Mouse (Mus musculus) CH12F3 (cell line): ENCODE results near the gene Ikbke.

Source experiments
- in situ Hi-C: fragments of 300-500 bp; cut with MboI; formaldehyde crosslinking; loops from 2 replicates; pipeline ENCODE4 v1.14.3; 2020; ENCODE audit warnings: low sequenced_read_pairs

The Ikbke gene

GRCm38 (mm10) chr1:131204461-131204860, 74.9 kb downstream of the Ikbke start:
- in situ Hi-C loops = no loop called here
